Mouse (Mus musculus) adrenal gland, postnatal 36 days (tissue): ENCODE data around the gene Plk5. TPM values are rescaled to one million over a fixed set of nuclear protein-coding genes. Genes with fewer than 3 reads are reported as not detected.

Experiments used
- DNase-seq, 2 experiments: peaks; one replicate each; pipeline ENCODE4 v3.0.0; 2021; ENCODE audit warnings: mixed read lengths in 1 of 2
- total RNA-seq, 2 experiments: library from RNA; stranded (reverse); gene quantifications; 2 replicates each; pipeline ENCODE4 v1.2.3; 2021

Plk5 gene
- total RNA-seq, 2 experiments from 2014 or later: 0.26 TPM; not detected in 1

DNA sequence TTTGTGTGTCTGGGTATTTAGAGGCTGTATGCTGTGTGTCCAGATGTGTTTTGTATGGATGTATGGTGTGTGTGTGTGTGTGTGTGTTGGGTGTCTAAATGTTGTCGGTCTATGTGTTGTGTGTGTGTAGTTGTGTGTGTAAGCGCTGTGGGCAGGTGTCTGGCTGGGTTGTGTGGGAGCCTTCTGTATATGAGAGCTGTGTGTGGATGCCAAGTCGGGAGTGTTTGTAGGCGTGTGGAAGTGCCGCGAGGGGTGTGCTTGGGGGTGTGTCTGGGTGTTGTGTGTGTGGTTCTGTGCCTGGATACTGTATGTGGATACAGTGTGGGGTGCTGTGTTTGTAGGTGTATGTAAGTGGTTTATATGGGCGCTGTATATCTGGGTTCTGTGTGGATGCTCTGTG, 1.1 kb downstream of the Plk5 start:
- DNase-seq: no peak

DNA sequence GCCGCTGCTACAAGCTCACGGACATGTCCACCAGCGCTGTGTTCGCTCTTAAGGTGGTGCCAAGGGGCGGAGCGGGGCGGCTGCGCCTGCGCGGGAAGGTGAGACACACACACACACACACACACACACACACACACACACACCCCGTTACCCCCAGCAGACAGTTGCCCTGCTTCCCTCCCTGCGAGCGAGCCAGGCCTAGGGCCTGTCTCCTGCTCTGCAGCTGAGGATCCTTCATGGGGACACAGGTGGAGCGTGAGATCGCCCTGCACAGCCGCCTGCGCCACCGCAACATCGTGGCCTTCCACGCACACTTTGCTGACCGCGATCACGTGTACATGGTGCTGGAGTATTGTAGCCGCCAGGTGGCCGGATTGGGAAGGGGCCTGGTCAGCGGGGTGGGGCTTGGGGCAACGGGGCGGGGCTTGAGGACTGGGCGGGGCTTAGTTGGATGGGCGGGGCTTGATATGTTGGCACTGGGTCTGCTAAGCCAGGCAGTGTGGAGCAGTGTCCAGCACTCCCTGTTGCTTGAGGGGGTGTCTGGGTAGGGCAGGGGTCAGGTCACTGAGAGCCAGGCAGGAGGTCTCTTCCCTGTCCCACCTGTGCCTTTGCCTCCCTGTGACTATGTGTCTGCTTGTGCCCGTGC, 1.9 kb downstream of the Plk5 start:
- peak; percentile 53 to 57 for DNase-seq

DNA sequence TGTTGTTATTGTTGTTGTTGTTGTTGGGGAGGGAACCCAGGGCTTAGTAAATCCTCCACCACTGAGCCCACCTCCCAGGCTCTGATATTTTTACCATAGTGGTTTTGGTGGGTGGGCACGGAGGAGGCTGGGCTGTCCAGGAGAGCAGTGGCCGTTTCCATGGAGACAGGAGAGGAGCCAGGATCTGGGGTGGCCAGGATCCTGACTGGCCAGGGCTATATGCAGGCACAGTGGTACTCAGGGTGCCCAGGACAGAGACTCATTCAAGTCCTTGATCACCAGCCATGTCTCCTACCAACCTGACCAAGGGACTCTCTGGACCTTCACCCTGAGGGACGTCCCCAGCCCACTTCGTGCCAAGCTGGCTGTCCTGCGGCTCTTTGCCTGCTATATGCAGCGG, 7.5 kb downstream of the Plk5 start:
- no peak for DNase-seq

GRCm38 (mm10) chr10:80365736-80366135, 9.5 kb downstream of the Plk5 start:
- no peak for DNase-seq

- no peak for DNase-seq
Observed at GRCm38 (mm10) chr10:80367954-80368353, 11.7 kb downstream of the Plk5 start.

DNA sequence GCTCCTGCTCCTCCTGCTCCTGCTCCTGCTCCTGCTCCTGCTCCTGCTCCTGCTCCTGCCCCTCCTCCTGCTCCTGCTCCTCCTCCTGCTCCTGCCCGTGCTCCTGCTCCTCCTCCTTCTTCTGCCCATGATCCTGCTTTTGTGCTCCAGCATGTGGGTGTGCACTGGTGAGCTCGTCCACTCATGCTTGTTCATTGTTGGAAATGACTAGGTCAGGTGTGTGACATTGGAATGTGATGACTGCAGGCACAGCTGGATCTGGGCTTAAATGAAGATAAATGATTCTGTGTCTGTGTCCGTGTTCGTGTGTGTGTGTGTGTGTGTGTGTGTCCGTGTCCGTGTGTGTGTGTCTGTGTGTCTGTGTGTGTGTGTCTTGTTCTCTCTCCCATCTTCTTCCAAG, 12.1 kb downstream of the Plk5 start:
- no peak for DNase-seq

DNA sequence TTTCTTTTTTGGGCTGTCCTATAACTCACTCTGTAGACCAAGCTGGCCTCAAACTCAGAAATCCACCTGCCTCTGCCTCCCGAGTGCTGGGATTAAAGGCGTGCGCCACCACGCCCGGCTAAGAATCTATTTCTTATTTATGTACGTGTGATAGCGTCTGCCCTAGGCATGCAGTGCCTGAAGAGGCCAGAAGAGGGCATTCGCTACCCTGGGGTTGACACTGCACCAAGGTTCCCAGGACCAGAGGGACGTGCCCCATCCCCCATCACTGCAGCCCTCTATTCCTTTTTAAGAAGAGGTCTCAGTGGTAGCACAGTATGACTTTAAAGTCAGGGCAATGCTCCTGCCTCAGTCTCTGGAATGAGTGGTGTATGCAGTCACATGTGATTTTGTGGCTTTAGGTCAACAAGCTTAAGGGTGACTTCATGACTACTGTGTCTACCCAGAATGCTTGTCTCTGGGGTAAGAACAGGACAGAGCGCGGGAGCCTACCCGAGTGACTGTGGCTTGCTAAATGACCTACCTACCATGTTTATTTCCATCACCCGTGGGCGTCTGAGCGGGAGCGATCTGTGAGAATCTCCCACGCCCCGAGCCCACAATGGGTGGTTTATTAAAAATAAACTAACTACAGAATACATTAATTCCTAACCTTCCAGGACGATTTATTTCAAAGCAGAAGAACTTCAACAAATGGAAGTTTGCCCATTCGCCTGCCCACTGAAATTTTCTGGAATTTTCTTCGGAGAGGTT, 13.9 kb downstream of the Plk5 start:
- peak in 1 of 2 experiments; percentile 41 for DNase-seq

DNA sequence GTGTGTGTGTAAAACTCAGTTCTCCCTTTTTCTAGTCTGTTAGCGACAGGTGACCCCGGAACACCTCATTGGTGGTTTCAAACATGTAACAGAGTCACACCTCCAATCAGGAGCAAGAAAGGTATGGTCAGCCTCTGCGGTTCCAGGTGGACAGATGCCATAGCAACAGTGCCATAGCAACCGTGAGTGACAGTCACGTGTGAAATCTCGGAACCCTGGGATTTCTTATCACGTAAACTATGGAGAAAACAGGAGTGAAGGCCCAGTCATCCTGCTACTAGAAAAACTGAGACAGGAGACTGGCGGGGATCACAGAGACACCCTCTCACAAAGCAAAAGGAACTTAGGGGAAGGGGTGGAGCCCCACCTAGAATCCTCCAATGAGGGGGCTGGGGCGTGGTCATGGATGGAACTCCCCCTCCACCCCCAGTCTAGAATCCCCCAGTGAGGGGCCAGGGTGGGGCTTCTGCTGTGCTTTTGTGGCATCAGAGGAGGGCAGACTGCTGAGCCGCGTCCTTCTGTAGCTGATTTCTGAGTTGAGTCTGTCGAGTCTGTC, 15.2 kb downstream of the Plk5 start:
- peak in 1 of 2 experiments; percentile 47 for DNase-seq

DNA sequence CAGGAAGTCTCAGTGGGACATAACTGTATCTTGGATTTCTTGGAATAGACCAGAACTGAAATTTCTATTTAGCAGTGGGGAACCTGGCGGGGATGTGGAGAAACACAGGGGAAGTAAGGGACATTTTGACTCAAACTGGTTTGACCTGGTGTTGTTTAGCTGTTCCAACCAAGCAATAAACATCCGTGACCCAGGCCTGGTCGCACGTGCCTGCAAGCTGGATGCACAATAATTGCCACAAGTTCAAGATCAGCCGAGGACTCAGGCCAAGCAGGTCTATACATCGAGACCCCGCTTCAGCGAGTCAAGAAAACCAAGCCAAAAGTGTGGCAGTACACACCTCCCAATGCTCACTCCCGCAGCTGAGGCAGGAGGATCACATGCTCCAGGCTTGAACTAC, 15.7 kb downstream of the Plk5 start:
- DNase-seq: no peak

DNA sequence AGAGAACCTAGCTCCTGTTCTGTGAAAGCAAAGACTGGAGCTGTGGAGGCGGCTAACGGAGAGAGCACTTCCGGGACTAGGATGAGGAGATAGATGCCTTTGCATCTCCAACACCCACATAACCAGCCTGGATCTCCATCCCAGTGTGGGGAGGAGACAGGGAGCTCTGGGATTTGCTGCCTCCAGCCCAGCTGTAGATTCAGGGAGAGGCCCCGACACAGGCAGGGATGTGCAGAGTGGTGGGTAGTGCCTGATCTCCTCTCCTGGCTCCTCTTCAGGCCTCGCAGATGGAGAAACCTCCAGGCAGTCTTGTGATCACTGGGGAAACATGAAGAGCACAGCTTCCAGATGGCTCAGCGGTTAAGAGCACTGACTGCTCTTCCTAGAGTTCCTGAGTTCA, 16.4 kb downstream of the Plk5 start:
- no peak for DNase-seq

DNA sequence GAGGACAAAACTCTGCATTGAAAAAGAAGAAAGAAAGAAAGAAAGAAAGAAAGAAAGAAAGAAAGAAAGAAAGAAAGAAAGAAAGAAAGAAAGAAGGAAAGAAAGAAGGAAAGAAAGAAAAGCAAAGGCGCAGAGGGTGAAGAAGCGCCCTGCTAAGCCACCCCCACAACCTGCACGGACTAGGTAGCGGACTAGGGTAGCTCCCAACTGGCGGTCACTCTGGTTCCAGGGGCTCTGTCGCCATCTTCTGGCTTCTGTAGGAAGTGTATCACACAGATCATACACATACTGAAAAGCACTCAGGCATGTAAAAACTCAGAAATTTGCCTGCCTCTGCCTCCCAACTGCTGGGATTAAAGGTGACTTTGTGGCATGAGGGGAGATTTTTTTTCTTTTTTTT, 17.8 kb downstream of the Plk5 start:
- peak; percentile 82 to 83 for DNase-seq

GRCm38 (mm10) chr10:80376160-80376559, 19.9 kb downstream of the Plk5 start:
- DNase-seq: peak; percentile 93

DNA sequence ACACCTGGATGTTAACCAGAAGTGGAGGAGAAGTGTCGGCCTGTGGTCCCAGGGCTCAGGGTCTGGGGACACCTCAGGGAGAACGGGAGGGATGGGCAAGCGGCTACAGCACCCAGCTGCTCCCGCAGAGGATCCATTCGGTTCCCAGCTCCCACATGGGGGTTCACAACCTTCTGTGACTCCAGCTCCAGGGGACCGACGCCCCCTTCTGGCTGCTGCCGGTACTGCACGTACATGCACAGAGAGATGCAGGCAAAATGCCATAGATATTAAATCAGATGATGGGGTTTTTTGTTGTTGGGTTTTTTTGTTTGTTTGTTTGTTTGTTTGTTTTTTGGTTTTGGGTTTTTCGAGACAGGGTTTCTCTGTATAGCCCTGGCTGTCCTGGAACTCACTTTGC, 21.5 kb downstream of the Plk5 start:
- DNase-seq: peak; percentile 34 to 60

DNA sequence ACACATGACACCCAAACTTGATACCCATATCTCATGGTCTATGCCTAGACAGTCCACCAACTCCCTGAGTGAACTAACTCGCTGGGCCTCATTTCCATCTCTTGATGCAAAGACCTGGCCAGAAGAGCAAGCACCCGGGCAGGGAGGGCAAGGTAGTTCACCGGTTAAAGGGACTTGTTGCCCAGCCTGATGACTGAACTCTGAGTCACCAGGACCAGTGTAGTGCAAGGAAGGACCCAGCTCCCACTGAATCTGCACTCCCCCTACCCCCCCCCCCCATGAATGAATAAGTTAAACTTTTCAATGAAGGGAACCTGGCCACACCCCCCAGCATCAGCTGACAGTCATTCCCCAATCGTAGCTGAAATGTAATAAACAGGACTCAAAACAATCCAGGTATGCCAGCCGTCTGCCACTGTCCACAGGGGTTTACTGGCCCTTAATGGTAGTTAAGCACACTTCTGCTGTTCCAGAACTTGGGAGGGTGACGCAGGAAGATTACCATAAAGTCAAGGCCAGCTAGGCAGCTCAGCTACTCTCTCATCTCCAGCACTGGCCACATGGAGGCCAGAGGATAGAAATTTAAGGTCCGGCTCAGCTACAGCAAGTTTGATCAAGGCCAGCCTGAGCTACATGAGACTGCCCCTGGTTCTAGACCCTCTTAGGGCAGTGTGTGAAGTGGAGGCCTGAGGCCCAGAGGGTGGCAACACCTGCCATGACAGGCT, 26.5 kb downstream of the Plk5 start:
- DNase-seq: peak; percentile 64 to 65

- DNase-seq: no peak
Observed at GRCm38 (mm10) chr10:80383431-80383830, 27.2 kb downstream of the Plk5 start.

GRCm38 (mm10) chr10:80384115-80384639, 27.9 kb downstream of the Plk5 start:
- peak in 1 of 2 experiments; percentile 48 for DNase-seq

GRCm38 (mm10) chr10:80384709-80385108, 28.4 kb downstream of the Plk5 start:
- DNase-seq: peak in 1 of 2 experiments; percentile 1

DNA sequence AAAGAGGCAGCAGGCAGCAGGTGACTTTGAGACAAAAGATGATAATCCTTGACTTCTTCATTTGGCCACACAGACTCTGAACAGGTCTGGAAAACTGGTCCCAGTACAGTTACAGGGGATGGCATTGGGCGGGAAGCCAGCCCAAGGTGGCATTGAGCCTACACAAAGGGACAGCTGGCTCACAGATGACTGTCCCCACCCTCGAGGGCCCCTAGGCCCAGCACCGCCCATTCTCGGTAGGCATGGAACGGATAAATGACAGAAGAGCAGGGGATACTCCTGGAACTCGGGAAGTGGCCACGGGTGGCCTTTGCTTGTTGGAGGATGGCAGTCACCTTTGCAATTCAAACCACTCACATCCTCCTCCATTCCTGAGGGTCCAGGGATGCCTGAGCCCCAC, 29.1 kb downstream of the Plk5 start:
- peak in 1 of 2 experiments; percentile 65 for DNase-seq

DNA sequence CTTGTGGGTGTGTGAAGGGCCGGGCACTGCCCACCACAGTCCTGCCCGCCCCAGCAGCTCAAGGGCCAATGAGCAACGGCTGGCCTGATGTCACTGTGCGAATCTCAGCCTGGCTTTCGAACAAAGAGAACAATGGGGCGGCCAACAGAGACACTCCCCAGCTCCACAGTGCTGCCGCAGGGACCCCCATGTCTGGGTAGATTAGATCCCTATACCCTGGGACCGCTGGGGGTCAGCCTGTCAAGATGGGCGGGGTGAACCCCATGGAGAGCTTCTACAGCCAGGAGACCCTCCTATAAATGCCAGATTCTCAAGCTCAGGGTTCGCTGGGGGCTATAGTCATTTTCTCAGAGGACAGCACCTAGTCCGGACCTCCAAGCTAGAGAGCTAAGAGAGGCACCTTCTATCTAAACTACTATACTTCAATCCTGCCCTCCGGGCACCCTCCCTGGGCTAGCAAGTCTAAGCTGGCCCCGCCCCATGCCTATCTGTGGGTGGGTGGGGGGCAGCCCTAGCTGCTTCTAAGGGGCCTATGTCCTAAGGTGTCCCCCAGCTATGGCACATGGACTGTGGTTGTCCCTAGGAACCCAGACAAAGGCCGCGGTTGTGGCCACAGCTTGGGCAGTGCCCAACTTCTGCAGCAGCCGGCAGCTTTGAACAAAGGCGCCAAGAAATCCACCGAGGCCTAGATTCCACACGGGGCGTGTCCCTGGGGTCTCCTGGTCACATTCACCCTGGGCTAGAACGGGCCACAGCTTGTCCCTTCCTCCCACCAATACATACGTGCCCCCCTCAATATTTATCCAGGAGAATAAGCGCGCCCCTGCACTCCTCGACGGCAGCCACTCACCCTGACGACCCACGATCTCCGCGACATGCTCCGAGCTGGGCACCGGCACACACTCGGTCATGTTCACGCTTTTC, 29.8 kb downstream of the Plk5 start:
- DNase-seq: peak; percentile 72 to 74

DNA sequence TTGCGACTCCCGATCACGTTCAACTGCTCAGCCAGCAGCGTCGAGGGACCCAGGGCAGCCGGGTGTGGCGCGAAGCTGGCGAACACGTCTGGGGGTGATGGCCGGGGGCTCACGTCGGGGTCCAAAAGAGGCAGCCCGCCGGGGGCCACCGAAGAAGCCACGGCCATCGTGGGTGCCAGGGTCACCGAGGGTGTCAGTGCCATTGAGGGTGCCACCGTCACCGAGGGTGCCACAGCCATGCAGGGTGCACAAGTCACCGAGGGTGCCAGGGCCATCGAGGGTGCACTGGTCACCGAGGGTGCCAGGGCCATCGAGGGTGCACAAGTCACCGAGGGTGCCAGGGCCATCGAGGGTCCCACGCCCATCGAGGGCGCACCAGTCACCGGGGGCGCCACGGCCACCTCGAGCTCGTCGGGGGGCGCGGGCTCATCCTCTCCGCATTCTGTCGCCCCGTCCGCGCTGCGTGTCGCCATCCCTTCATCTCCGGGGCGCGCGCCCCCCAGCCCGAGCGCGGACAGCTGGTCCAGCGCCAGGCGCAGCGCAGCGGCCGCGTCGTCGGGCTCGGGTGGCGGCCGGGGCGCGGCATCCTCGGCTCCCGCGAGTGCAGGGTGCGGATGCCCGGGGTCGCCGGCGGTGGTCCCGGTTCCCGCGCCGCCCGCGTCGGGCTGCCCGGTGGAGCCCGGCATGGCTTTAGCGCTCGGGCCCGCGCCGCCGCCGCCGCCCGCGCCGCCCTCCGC, 30.6 kb downstream of the Plk5 start:
- DNase-seq: no peak

GRCm38 (mm10) chr10:80387522-80387959, 31.3 kb downstream of the Plk5 start, which contains the start of gene Mex3d:
TSS of gene Mex3d (minus strand) at chr10:80387659.
- DNase-seq: peak; percentile 94 to 97
